Mouse (Mus musculus) thymus, adult 2 months (tissue): ENCODE results near the gene Dkk3. TPM values are rescaled to one million over a fixed set of nuclear protein-coding genes. Genes with fewer than 3 reads are reported as not detected.

Source experiments
- DNase-seq: peaks from one replicate; pipeline ENCODE4 v3.0.0; 2021
- H3K27ac ChIP-seq: fragments of 200-500 bp; 2 replicates; pipeline ENCODE4 v1.5.1; 2012; ENCODE audit warnings: low read length, control low read depth; ENCODE audit not compliant: control insufficient read depth, insufficient read depth
- H3K27me3 ChIP-seq: fragments of 200-500 bp; 2 replicates; pipeline ENCODE4 v1.6.1; 2012; ENCODE audit warnings: mild to moderate bottlenecking, low read length, moderate library complexity, mixed read lengths; ENCODE audit not compliant: control insufficient read depth, insufficient read depth
- H3K36me3 ChIP-seq: fragments of 200-500 bp; 2 replicates; pipeline ENCODE4 v1.6.1; 2012; ENCODE audit warnings: mild to moderate bottlenecking, low read length, moderate library complexity; ENCODE audit not compliant: control insufficient read depth, insufficient read depth
- H3K4me1 ChIP-seq: fragments of 200-500 bp; replicated peaks from 2 replicates; pipeline ENCODE4 v1.6.1; 2012; ENCODE audit warnings: low read length; ENCODE audit not compliant: control insufficient read depth, insufficient read depth
- H3K4me3 ChIP-seq: fragments of 200-500 bp; 2 replicates; pipeline ENCODE4 v1.5.1; 2012; ENCODE audit warnings: mild to moderate bottlenecking, low read length, control low read depth, moderate library complexity; ENCODE audit not compliant: control insufficient read depth, insufficient read depth
- CTCF ChIP-seq: fragments of 200-500 bp; IDR thresholded peaks from 2 replicates; pipeline ENCODE4 v1.5.1; 2012; ENCODE audit warnings: mild to moderate bottlenecking, control low read depth, low read length, moderate library complexity, borderline replicate concordance; ENCODE audit not compliant: control insufficient read depth, poor library complexity, insufficient read depth; ENCODE audit errors: extremely low read depth
- POLR2A ChIP-seq: fragments of 200-500 bp; IDR thresholded peaks from 2 replicates; pipeline ENCODE4 v1.6.1; 2012; ENCODE audit warnings: mild to moderate bottlenecking, low read length, control low read depth, moderate library complexity; ENCODE audit not compliant: control insufficient read depth, poor library complexity, insufficient read depth; ENCODE audit errors: extremely low read depth
- WGBS: fragments of 180-500 bp; shearing (Covaris S2); methylation state at CpG from one replicate; pipeline ENCODE4 v1.1.7; 2018; 5-methylcytosine and 5-hydroxymethylcytosine counted together
- polyA plus RNA-seq: library from polyadenylated mRNA; depleted of rRNA; stranded (reverse); fragments of >200 nt; gene quantifications from 2 replicates; pipeline ENCODE4 v1.2.3, GENCODE M21; 2012

Gene Dkk3
- polyA plus RNA-seq, 1 experiment: 5.9 TPM

DNA sequence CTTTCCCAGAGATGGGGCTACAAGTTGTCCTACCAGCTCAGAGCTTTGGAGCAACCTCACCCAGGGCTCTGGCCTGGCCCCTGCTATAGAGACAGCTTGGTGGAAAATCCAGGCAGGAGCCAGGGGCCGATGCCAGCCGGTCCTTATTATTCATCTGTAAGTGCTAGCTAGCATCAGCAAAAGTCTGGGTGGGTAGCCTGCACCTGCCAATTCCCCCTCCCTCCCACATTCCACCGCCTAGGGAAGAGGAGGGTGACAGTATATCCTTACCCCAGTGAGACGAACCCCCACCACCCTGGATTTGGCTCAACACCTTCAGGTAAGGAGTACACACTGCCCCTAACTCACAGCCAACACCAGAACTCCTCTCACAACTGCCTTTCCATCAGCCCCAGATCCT, 30.9 kb downstream of the Dkk3 start:
- Histone ChIP-seq H3K27me3 (no peaks in the 10 kb centered on the region), H3K27ac (no peak overlapping the region), H3K36me3 (no peaks in the 10 kb centered on the region), H3K4me1 (no peaks in the 10 kb centered on the region), H3K4me3 (no peak overlapping the region)
- WGBS: 97% methylated on average over 4 of the region's 4 CpGs
- DNase-seq: no peak
- no peak for TF ChIP-seq POLR2A
- no peak for TF ChIP-seq CTCF

DNA sequence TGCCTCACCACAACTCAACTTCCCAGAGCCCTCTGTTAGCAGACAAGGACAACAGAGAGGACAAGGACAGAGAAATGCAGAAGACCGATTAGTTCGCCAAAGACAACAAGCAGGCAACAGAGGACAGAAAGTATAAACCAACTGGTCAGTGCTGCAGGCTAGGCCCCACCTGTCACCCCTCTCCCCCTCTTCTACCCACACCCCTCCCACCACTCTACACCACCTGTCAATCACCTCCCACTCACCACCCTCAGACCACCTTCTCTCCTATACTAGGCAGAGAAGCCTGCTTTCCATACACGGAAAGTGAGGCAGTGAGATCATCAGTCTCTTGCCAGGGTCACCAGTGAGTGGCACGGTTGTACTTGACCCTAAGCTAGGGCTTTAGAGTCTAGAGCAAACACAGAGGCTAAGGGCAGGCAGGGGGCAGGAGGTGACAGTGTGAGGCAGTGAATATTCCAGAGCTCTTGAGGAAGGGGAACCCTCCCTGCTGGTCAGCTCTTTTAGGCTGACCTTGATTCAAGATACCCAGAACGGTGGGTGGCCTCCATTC, 31.7 kb downstream of the Dkk3 start:
- no peaks in the 10 kb centered on the region for H3K27me3 ChIP-seq
- WGBS: 94% methylated on average over 5 of the region's 5 CpGs
- H3K4me1 ChIP-seq: no peaks in the 10 kb centered on the region
- no peak overlapping the region for H3K27ac ChIP-seq
- no peak for TF ChIP-seq CTCF
- no peaks in the 10 kb centered on the region for H3K36me3 ChIP-seq
- no peak overlapping the region for H3K4me3 ChIP-seq
- DNase-seq: no peak

DNA sequence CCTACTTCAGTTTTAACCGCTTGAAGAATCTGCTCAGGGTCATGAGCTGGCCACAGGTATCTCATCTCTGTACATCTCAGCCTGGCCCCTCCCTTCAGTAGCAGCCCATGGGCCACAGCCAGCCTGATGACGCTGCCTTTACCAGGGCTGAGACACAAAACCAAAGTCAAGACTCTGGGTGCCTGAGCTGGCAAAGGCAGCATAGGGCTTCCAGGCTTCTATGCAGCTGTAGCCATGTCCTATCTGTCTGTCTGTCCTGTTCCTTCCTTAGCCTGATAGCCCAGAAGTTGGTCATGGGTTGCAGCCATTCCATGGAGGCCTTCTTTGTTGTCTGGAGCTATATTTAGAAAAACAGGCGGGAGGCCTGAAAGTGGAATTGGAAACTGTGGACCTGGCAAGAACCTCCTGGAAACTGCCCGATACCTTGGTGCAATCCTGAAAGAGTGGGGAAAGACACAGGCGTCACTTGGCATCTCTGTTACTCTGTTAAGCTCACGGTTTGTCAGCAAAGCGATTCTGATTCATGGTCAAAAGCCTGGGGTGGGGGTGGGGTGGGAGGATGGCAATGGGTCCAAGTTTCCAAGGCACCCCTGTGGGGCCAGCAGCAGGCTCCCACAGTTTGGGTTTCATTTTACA, 33.1 kb downstream of the Dkk3 start:
- TF ChIP-seq CTCF: no peak
- no peaks in the 10 kb centered on the region for H3K27me3 ChIP-seq
- H3K27ac ChIP-seq: no peak overlapping the region
- 94% methylated on average over 7 of the region's 7 CpGs for WGBS
- no peaks in the 10 kb centered on the region for H3K36me3 ChIP-seq
- no peaks in the 10 kb centered on the region for H3K4me1 ChIP-seq
- DNase-seq: no peak
- H3K4me3 ChIP-seq: no peak overlapping the region

DNA sequence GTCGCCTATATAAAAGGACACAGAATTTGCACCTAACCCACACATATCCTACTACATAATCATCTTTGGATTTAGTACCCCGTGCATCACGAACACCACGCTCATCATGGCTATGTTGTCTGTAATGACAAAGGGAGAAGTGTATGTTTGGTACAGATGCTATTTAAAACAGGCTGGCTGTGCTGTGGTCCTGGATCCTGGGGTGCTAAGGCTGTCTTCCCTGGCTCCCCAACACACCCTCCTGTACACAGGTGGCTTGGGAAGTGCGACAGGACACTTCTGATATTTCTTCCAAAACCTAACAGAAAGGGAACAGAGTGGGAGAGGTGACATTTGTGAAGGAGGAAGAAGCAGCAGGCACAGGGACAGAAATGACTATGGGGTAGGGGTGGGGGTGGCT, 35.2 kb downstream of the Dkk3 start:
- 91% methylated on average over 5 of the region's 5 CpGs for WGBS
- Histone ChIP-seq H3K4me1 (no peaks in the 10 kb centered on the region), H3K27me3 (no peaks in the 10 kb centered on the region), H3K27ac (no peak overlapping the region), H3K4me3 (no peak overlapping the region), H3K36me3 (no peaks in the 10 kb centered on the region)
- TF ChIP-seq POLR2A: no peak
- no peak for TF ChIP-seq CTCF
- no peak for DNase-seq

DNA sequence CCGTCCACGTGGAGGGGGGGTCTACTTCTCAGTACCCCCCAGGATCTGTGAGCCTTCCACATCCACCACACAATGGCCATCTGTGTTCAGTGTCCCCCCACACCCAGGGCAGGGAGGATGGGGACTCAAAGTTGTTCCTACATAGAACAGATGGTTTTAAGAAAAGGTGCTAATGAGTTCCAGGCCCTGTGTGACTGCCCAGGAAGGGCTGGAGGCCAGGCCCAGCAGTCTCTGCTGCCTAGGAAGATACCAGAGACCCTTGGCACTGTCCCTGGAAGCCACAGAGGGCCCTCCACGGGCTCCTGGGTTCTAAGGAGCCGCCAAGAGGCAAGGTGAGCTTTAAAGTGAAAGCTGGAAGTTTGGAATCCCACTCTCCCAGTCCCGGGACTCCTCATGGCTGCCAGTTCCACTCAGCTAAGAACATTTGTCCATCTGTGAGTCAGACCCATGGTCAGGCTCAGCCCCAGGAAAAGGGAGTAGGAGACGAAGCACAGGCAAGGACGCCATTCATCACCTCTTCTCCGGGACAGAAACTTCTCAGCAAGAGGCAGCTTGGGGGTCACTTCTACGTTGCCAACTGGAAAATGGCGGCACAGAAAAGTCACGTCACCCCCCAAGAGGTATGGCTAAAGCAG, 36.9 kb downstream of the Dkk3 start:
- Histone ChIP-seq H3K27ac (no peak overlapping the region), H3K36me3 (no peaks in the 10 kb centered on the region), H3K4me3 (no peak overlapping the region), H3K27me3 (no peaks in the 10 kb centered on the region), H3K4me1 (no peaks in the 10 kb centered on the region)
- no peak for TF ChIP-seq CTCF
- no peak for TF ChIP-seq POLR2A
- 89% methylated on average over 11 of the region's 11 CpGs for WGBS
- no peak for DNase-seq

DNA sequence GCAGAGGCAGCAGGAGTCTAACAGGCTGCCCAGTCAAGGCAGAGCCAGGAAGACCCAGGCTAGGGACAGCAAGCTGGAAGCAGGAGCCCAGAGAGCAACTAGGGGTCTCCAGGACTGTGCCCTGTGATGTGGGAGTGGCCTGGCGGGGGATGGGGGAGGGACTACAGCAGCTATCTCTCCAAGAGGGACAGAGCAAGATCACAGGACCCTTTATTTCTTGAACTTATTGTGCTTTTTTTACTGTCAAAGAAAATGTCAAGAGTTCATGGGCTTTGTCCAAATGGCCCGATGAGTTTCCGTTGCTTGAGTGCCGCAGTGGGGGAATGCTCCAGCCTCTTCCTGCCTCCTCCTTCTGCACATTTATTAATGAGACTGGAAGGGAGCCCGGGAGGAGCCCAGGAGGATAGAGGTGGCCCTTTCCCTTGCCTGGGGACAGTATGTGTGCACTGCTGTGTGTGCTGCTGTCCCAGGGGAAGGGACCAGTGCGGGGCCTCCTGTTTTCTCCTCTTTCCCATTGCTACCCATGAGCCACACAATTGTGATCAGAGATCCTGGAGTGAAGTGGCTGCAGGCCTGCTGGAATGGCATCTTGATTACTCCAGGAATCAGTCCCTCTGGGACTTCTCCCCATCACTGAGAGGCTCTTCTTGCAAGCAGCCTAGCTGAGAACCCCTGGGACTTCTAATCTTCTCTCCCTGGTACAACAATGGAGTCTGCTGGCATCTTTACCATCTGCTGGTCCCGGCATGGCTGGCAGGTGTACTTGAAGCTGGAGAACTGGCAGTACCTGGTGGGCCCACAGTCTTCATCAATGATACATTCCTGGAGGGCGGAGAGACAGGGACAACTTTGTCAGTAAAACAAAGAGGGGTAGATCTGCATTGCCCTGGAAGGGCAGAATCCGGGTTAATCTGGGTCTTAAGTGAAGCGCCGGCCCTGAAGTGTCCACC, 37.7 kb downstream of the Dkk3 start:
- WGBS: 86% methylated on average over 11 of the region's 11 CpGs
- H3K36me3 ChIP-seq: no peaks in the 10 kb centered on the region
- H3K27me3 ChIP-seq: no peaks in the 10 kb centered on the region
- no peak overlapping the region for H3K4me3 ChIP-seq
- TF ChIP-seq CTCF: no peak
- TF ChIP-seq POLR2A: no peak
- H3K27ac ChIP-seq: no peak overlapping the region
- no peak for DNase-seq
- no peaks in the 10 kb centered on the region for H3K4me1 ChIP-seq
